Mouse (Mus musculus): Measurements from ENCODE around the gene Desi2. TPM values are rescaled to one million over a fixed set of nuclear protein-coding genes. Genes with fewer than 3 reads are reported as not detected.

Gene Desi2
- total and polyA plus RNA-seq, 3 experiments: 3.5 to 21.6 (median 20.2) TPM

- H3K9me3 ChIP-seq (replicated peaks): peaks cover under 1% of the 10 kb centered on the region; the same call in 1 of the 2 replicates
- no peak overlapping the region for H3K4me3 ChIP-seq (ENCODE audit: low read depth, low read length)
- TF ChIP-seq GATA1 (IDR thresholded peaks at IDR 0.05; ENCODE audit: borderline replicate concordance, low read length) (no peak), POLR2AphosphoS5 (IDR thresholded peaks at IDR 0.05; ENCODE audit: insufficient replicate concordance, low read depth, low read length) (no peak), CTCF (IDR thresholded peaks at IDR 0.05; ENCODE audit: low read depth, low read length) (no peak), GATA2 (IDR thresholded peaks at IDR 0.05; ENCODE audit: borderline replicate concordance, low read depth, low read length) (no peak), TAL1 (conservative IDR thresholded peaks at IDR 0.05; ENCODE audit: low read depth, low read length) (no peak)
- DNase-seq (ENCODE audit: low spot score) (no peak), ATAC-seq (ENCODE audit: extremely low read depth, insufficient number of reproducible peaks, low FRiP score, poor library complexity, severe bottlenecking) (no peak)
- H3K4me1 ChIP-seq (ENCODE audit: insufficient read depth, low read depth, low read length): no peaks in the 10 kb centered on the region
- peaks cover 10% of the 10 kb centered on the region for H3K36me3 ChIP-seq (replicated peaks)
- no peaks in the 10 kb centered on the region for H3K27me3 ChIP-seq (ENCODE audit: insufficient read depth, low read length)
Observed at GRCm38 (mm10) chr1:178234109-178234508, 46.9 kb downstream of the Desi2 start.

GRCm38 (mm10) chr1:178235919-178236466 is 48.8 kb downstream of the Desi2 start:
- DNase-seq (ENCODE audit: low spot score) (no peak), ATAC-seq (ENCODE audit: extremely low read depth, insufficient number of reproducible peaks, low FRiP score, poor library complexity, severe bottlenecking) (no peak)
- Histone ChIP-seq H3K4me3 (ENCODE audit: low read depth, low read length) (no peak overlapping the region), H3K9me3 (replicated peaks) (no peaks in the 10 kb centered on the region), H3K27me3 (ENCODE audit: insufficient read depth, low read length) (no peaks in the 10 kb centered on the region), H3K36me3 (replicated peaks) (peaks cover 10% of the 10 kb centered on the region), H3K4me1 (ENCODE audit: insufficient read depth, low read depth, low read length) (no peaks in the 10 kb centered on the region)
- TF ChIP-seq CTCF (IDR thresholded peaks at IDR 0.05; ENCODE audit: low read depth, low read length): no peak
- TF ChIP-seq POLR2AphosphoS5 (IDR thresholded peaks at IDR 0.05; ENCODE audit: insufficient replicate concordance, low read depth, low read length): no peak
- no peak for TF ChIP-seq GATA2 (IDR thresholded peaks at IDR 0.05; ENCODE audit: borderline replicate concordance, low read depth, low read length)
- no peak for TF ChIP-seq GATA1 (IDR thresholded peaks at IDR 0.05; ENCODE audit: borderline replicate concordance, low read length)
- no peak for TF ChIP-seq TAL1 (conservative IDR thresholded peaks at IDR 0.05; ENCODE audit: low read depth, low read length)

GRCm38 (mm10) chr1:178238676-178239075 is 51.5 kb downstream of the Desi2 start:
- ATAC-seq (ENCODE audit: extremely low read depth, insufficient number of reproducible peaks, low FRiP score, poor library complexity, severe bottlenecking) (no peak), DNase-seq (ENCODE audit: low spot score) (no peak)
- Histone ChIP-seq H3K4me1 (ENCODE audit: insufficient read depth, low read depth, low read length) (no peaks in the 10 kb centered on the region), H3K4me3 (ENCODE audit: low read depth, low read length) (no peak overlapping the region), H3K27me3 (ENCODE audit: insufficient read depth, low read length) (no peaks in the 10 kb centered on the region), H3K36me3 (replicated peaks) (peaks cover 8% of the 10 kb centered on the region), H3K9me3 (replicated peaks) (no peaks in the 10 kb centered on the region)
- no peak for TF ChIP-seq GATA2 (IDR thresholded peaks at IDR 0.05; ENCODE audit: borderline replicate concordance, low read depth, low read length)
- TF ChIP-seq TAL1 (conservative IDR thresholded peaks at IDR 0.05; ENCODE audit: low read depth, low read length): no peak
- no peak for TF ChIP-seq GATA1 (IDR thresholded peaks at IDR 0.05; ENCODE audit: borderline replicate concordance, low read length)
- no peak for TF ChIP-seq POLR2AphosphoS5 (IDR thresholded peaks at IDR 0.05; ENCODE audit: insufficient replicate concordance, low read depth, low read length)
- TF ChIP-seq CTCF (IDR thresholded peaks at IDR 0.05; ENCODE audit: low read depth, low read length): no peak

GRCm38 (mm10) chr1:178241884-178242508 is 54.8 kb downstream of the Desi2 start:
- TF ChIP-seq CTCF (IDR thresholded peaks at IDR 0.05; ENCODE audit: low read depth, low read length) (0 out of 2 replicates have a peak, but pooled peaks have one; percentile 3), TAL1 (conservative IDR thresholded peaks at IDR 0.05; ENCODE audit: low read depth, low read length) (no peak)
- no peak for ATAC-seq (ENCODE audit: extremely low read depth, insufficient number of reproducible peaks, low FRiP score, poor library complexity, severe bottlenecking)
- H3K36me3 ChIP-seq (replicated peaks): peaks cover 25% of the 10 kb centered on the region

GRCm38 (mm10) chr1:178248107-178248820 is 61.0 kb downstream of the Desi2 start:
- Histone ChIP-seq H3K9me3 (replicated peaks) (no peaks in the 10 kb centered on the region), H3K36me3 (replicated peaks) (peaks cover 53% of the 10 kb centered on the region), H3K27me3 (ENCODE audit: insufficient read depth, low read length) (no peaks in the 10 kb centered on the region), H3K4me1 (ENCODE audit: insufficient read depth, low read depth, low read length) (no peaks in the 10 kb centered on the region), H3K4me3 (ENCODE audit: low read depth, low read length) (no peak overlapping the region)
- DNase-seq (ENCODE audit: low spot score): no peak
- ATAC-seq (ENCODE audit: extremely low read depth, insufficient number of reproducible peaks, low FRiP score, poor library complexity, severe bottlenecking): no peak
- no peak for TF ChIP-seq GATA1 (IDR thresholded peaks at IDR 0.05; ENCODE audit: borderline replicate concordance, low read length)

More at GRCm38 (mm10) chr1:178241884-178242508, 54.8 kb downstream of the Desi2 start:
- no peak overlapping the region for H3K4me3 ChIP-seq (ENCODE audit: low read depth, low read length)
- H3K4me1 ChIP-seq (ENCODE audit: insufficient read depth, low read depth, low read length): no peaks in the 10 kb centered on the region
- DNase-seq (ENCODE audit: low spot score): no peak
- H3K27me3 ChIP-seq (ENCODE audit: insufficient read depth, low read length): no peaks in the 10 kb centered on the region
- H3K9me3 ChIP-seq (replicated peaks): no peaks in the 10 kb centered on the region

GRCm38 (mm10) chr1:178254598-178254997 is 67.4 kb downstream of the Desi2 start:
- DNase-seq (ENCODE audit: low spot score): no peak
- Histone ChIP-seq H3K9me3 (replicated peaks) (no peaks in the 10 kb centered on the region), H3K4me3 (ENCODE audit: low read depth, low read length) (no peak overlapping the region), H3K36me3 (replicated peaks) (peaks cover 33% of the 10 kb centered on the region), H3K4me1 (ENCODE audit: insufficient read depth, low read depth, low read length) (no peaks in the 10 kb centered on the region), H3K27me3 (ENCODE audit: insufficient read depth, low read length) (no peaks in the 10 kb centered on the region)
- no peak for TF ChIP-seq CTCF (IDR thresholded peaks at IDR 0.05; ENCODE audit: low read depth, low read length)
- TF ChIP-seq GATA1 (IDR thresholded peaks at IDR 0.05; ENCODE audit: borderline replicate concordance, low read length): no peak
- no peak for TF ChIP-seq GATA2 (IDR thresholded peaks at IDR 0.05; ENCODE audit: borderline replicate concordance, low read depth, low read length)
- TF ChIP-seq POLR2AphosphoS5 (IDR thresholded peaks at IDR 0.05; ENCODE audit: insufficient replicate concordance, low read depth, low read length): no peak
- no peak for TF ChIP-seq TAL1 (conservative IDR thresholded peaks at IDR 0.05; ENCODE audit: low read depth, low read length)
- no peak for ATAC-seq (ENCODE audit: extremely low read depth, insufficient number of reproducible peaks, low FRiP score, poor library complexity, severe bottlenecking)

Measured in G1E (cell line).